Mouse (Mus musculus) forebrain, embryonic 11.5 days (tissue): ENCODE data around the gene Dab1. TPM values are rescaled to one million over a fixed set of nuclear protein-coding genes. Genes with fewer than 3 reads are reported as not detected.
A peak's percentile ranks its signal among the peaks of the same experiment; 100 is the strongest.

Experiments
- ATAC-seq: fragments of 200-750 bp; cut with Nextera tagmentation; replicated peaks from 2 replicates; pipeline ENCODE4 v1.8.0; 2017; ENCODE audit warnings: moderate TSS enrichment; ENCODE audit not compliant: low FRiP score
- DNase-seq: peaks from one replicate; pipeline ENCODE4 v3.0.0-alpha.2; 2017; ENCODE audit warnings: low spot score
- H3K27ac ChIP-seq: fragments of 300-500 bp; sonication (generic); 2 replicates; pipeline ENCODE4 v1.5.1; 2014; ENCODE audit warnings: low read depth, low read length
- H3K27me3 ChIP-seq: fragments of 300-500 bp; sonication (generic); 2 replicates; pipeline ENCODE4 v1.6.1; 2014; ENCODE audit warnings: mild to moderate bottlenecking, low read length, mixed read lengths; ENCODE audit not compliant: control insufficient read depth, insufficient read depth
- H3K36me3 ChIP-seq: fragments of 300-500 bp; sonication (generic); 2 replicates; pipeline ENCODE4 v1.6.1; 2014; ENCODE audit warnings: mild to moderate bottlenecking, low read length, moderate library complexity, mixed read lengths; ENCODE audit not compliant: control insufficient read depth, insufficient read depth
- H3K4me1 ChIP-seq: fragments of 300-500 bp; sonication (generic); replicated peaks from 2 replicates; pipeline ENCODE4 v1.6.1; 2014; ENCODE audit warnings: low read length, mixed read lengths; ENCODE audit not compliant: control insufficient read depth, insufficient read depth
- H3K4me2 ChIP-seq: fragments of 300-500 bp; sonication (generic); 2 replicates; pipeline ENCODE4 v1.6.1; 2014; ENCODE audit warnings: low read depth, mild to moderate bottlenecking, low read length, moderate library complexity, mixed read lengths; ENCODE audit not compliant: severe bottlenecking
- H3K4me3 ChIP-seq: fragments of 300-500 bp; sonication (generic); 2 replicates; pipeline ENCODE4 v1.5.1; 2014; ENCODE audit warnings: low read depth, low read length
- H3K9ac ChIP-seq: fragments of 300-500 bp; sonication (generic); 2 replicates; pipeline ENCODE4 v1.6.1; 2014; ENCODE audit warnings: low read length
- H3K9me3 ChIP-seq: fragments of 300-500 bp; sonication (generic); 2 replicates; pipeline ENCODE4 v1.6.1; 2016; ENCODE audit warnings: low read length, mixed read lengths; ENCODE audit not compliant: control insufficient read depth
- WGBS: fragments of 180-500 bp; shearing (Covaris S2); extraction: QIAGEN DNeasy Blood & Tissue Kit; methylation state at CpG from one replicate; pipeline ENCODE4 v1.1.7; 2014; 5-methylcytosine and 5-hydroxymethylcytosine counted together
- polyA plus RNA-seq: library from polyadenylated mRNA; unstranded; fragments of >200 nt; fragmentation: Nextera tagmentation; extraction: Ambion mirVana; gene quantifications from 2 replicates; pipeline ENCODE4 v1.2.1, GENCODE M21; 2014

The Dab1 gene
- polyA plus RNA-seq, 1 experiment from 2014 or later: 51.6 TPM

GRCm38 (mm10) chr4:104246506-104246905 is 627.3 kb downstream of the Dab1 start:
- no peaks in the 10 kb centered on the region for H3K36me3 ChIP-seq
- no peaks in the 10 kb centered on the region for H3K9me3 ChIP-seq
- H3K9ac ChIP-seq: no peak overlapping the region
- H3K4me2 ChIP-seq: no peak overlapping the region
- no peak for ATAC-seq
- WGBS: 77% methylated on average over 1 of the region's 1 CpGs
- DNase-seq: no peak
- no peaks in the 10 kb centered on the region for H3K4me1 ChIP-seq
- H3K4me3 ChIP-seq: no peak overlapping the region
- no peak overlapping the region for H3K27ac ChIP-seq
- H3K27me3 ChIP-seq: no peaks in the 10 kb centered on the region

GRCm38 (mm10) chr4:104249462-104249861 is 630.3 kb downstream of the Dab1 start:
- ATAC-seq: no peak
- 89% methylated on average over 6 of the region's 6 CpGs for WGBS
- no peaks in the 10 kb centered on the region for H3K9me3 ChIP-seq
- no peak for DNase-seq
- H3K27me3 ChIP-seq: no peaks in the 10 kb centered on the region
- H3K4me3 ChIP-seq: no peak overlapping the region
- no peak overlapping the region for H3K4me2 ChIP-seq
- H3K27ac ChIP-seq: no peak overlapping the region
- H3K36me3 ChIP-seq: no peaks in the 10 kb centered on the region
- H3K4me1 ChIP-seq: no peaks in the 10 kb centered on the region
- H3K9ac ChIP-seq: no peak overlapping the region

GRCm38 (mm10) chr4:104257776-104258175 is 638.6 kb downstream of the Dab1 start:
- H3K9me3 ChIP-seq: no peaks in the 10 kb centered on the region
- no peak overlapping the region for H3K27ac ChIP-seq
- 89% methylated on average over 8 of the region's 8 CpGs for WGBS
- no peak overlapping the region for H3K4me2 ChIP-seq
- H3K4me3 ChIP-seq: no peak overlapping the region
- no peaks in the 10 kb centered on the region for H3K36me3 ChIP-seq
- no peak overlapping the region for H3K9ac ChIP-seq
- DNase-seq: no peak
- H3K27me3 ChIP-seq: no peaks in the 10 kb centered on the region
- H3K4me1 ChIP-seq: no peaks in the 10 kb centered on the region
- ATAC-seq: no peak

- H3K4me2 ChIP-seq: no peak overlapping the region
- peak; percentile 33 for ATAC-seq
- H3K9me3 ChIP-seq: no peaks in the 10 kb centered on the region
- H3K4me1 ChIP-seq: no peaks in the 10 kb centered on the region
- no peaks in the 10 kb centered on the region for H3K27me3 ChIP-seq
- peak overlapping the region; percentile 31; the same call in 1 of the 2 replicates for H3K27ac ChIP-seq
- DNase-seq: no peak
- H3K4me3 ChIP-seq: no peak overlapping the region
- no peak overlapping the region for H3K9ac ChIP-seq
- WGBS: 55% methylated on average over 6 of the region's 6 CpGs
- no peaks in the 10 kb centered on the region for H3K36me3 ChIP-seq
These were observed 650.4 kb downstream of the Dab1 start for GRCm38 (mm10) chr4:104269422-104270172.

- no peak overlapping the region for H3K9ac ChIP-seq
- H3K4me1 ChIP-seq: no peaks in the 10 kb centered on the region
- peak overlapping the region; percentile 31; the same call in 1 of the 2 replicates for H3K27ac ChIP-seq
- no peak for DNase-seq
- WGBS: 68% methylated on average over 5 of the region's 5 CpGs
- H3K27me3 ChIP-seq: no peaks in the 10 kb centered on the region
- ATAC-seq: no peak; the same call in 1 of the 2 replicates
- no peak overlapping the region for H3K4me3 ChIP-seq
- H3K4me2 ChIP-seq: no peak overlapping the region
- H3K36me3 ChIP-seq: no peaks in the 10 kb centered on the region
- H3K9me3 ChIP-seq: no peaks in the 10 kb centered on the region
These were observed 651.0 kb downstream of the Dab1 start for GRCm38 (mm10) chr4:104270173-104270557.

GRCm38 (mm10) chr4:104275260-104275659 is 656.1 kb downstream of the Dab1 start:
- H3K4me1 ChIP-seq: no peaks in the 10 kb centered on the region
- ATAC-seq (no peak), DNase-seq (no peak)
- H3K9me3 ChIP-seq: no peaks in the 10 kb centered on the region
- no peak overlapping the region for H3K27ac ChIP-seq
- H3K4me2 ChIP-seq: no peak overlapping the region
- no peaks in the 10 kb centered on the region for H3K27me3 ChIP-seq
- H3K4me3 ChIP-seq: no peak overlapping the region
- no peak overlapping the region for H3K9ac ChIP-seq
- no peaks in the 10 kb centered on the region for H3K36me3 ChIP-seq
- WGBS: 90% methylated on average over 1 of the region's 1 CpGs

- ATAC-seq (no peak), DNase-seq (no peak)
- no peak overlapping the region for H3K9ac ChIP-seq
- no peak overlapping the region for H3K27ac ChIP-seq
- H3K4me2 ChIP-seq: no peak overlapping the region
- H3K4me1 ChIP-seq: 0 out of 2 replicates have a peak, but pooled peaks cover 2% of the 10 kb centered on the region
- no peaks in the 10 kb centered on the region for H3K36me3 ChIP-seq
- H3K4me3 ChIP-seq: no peak overlapping the region
- 93% methylated on average over 7 of the region's 7 CpGs for WGBS
- H3K27me3 ChIP-seq: no peaks in the 10 kb centered on the region
- no peaks in the 10 kb centered on the region for H3K9me3 ChIP-seq
These were observed 657.8 kb downstream of the Dab1 start for GRCm38 (mm10) chr4:104276916-104277315.

- Histone ChIP-seq H3K36me3 (no peaks in the 10 kb centered on the region), H3K4me2 (no peak overlapping the region), H3K27me3 (no peaks in the 10 kb centered on the region), H3K27ac (no peak overlapping the region), H3K4me1 (0 out of 2 replicates have a peak, but pooled peaks cover 2% of the 10 kb centered on the region), H3K4me3 (no peak overlapping the region), H3K9me3 (no peaks in the 10 kb centered on the region), H3K9ac (no peak overlapping the region)
- DNase-seq (no peak), ATAC-seq (no peak)
- 79% methylated on average over 3 of the region's 3 CpGs for WGBS
These were observed 662.4 kb downstream of the Dab1 start for GRCm38 (mm10) chr4:104281518-104281917.

- 85% methylated on average over 6 of the region's 6 CpGs for WGBS
These were observed 664.7 kb downstream of the Dab1 start for GRCm38 (mm10) chr4:104283906-104284305.

More at GRCm38 (mm10) chr4:104283906-104284305, 664.7 kb downstream of the Dab1 start:
- 0 out of 2 replicates have a peak, but pooled peaks cover 2% of the 10 kb centered on the region for H3K4me1 ChIP-seq
- no peaks in the 10 kb centered on the region for H3K36me3 ChIP-seq
- H3K4me2 ChIP-seq: no peak overlapping the region
- ATAC-seq (no peak), DNase-seq (peak; percentile 49)
- no peak overlapping the region for H3K4me3 ChIP-seq
- no peak overlapping the region for H3K9ac ChIP-seq
- H3K27ac ChIP-seq: no peak overlapping the region
- no peaks in the 10 kb centered on the region for H3K27me3 ChIP-seq
- H3K9me3 ChIP-seq: no peaks in the 10 kb centered on the region
